Mouse (Mus musculus): ENCODE measurements at regions not wholly inside any gene's neighbourhood (a gene's known extent, or its start where the extent isn't known, plus 50 kb on each side); places are given as distances from the start of the nearest gene placed in this dataset.
A peak's percentile ranks its signal among the peaks of the same experiment; 100 is the strongest.

GRCm38 (mm10) chr6:143547406-143547903, 380.4 kb downstream of the Etnk1 start:
- DNase-seq: no peak

GRCm38 (mm10) chr6:143554946-143555345, 387.9 kb downstream of the Etnk1 start:
- DNase-seq: no peak

- no peak for DNase-seq
Observed at GRCm38 (mm10) chr6:143558046-143558884, 391.2 kb downstream of the Etnk1 start.

- no peak for DNase-seq
Observed at GRCm38 (mm10) chr6:143559316-143559715, 392.3 kb downstream of the Etnk1 start.

GRCm38 (mm10) chr6:143561316-143562088, 394.5 kb downstream of the Etnk1 start:
- no peak for DNase-seq

- no peak for DNase-seq
Observed at GRCm38 (mm10) chr6:143571356-143572115, 404.5 kb downstream of the Etnk1 start.

- no peak for DNase-seq
Observed at GRCm38 (mm10) chr6:143579223-143579622, 412.2 kb downstream of the Etnk1 start.

- no peak for DNase-seq
Observed at GRCm38 (mm10) chr6:143589666-143590065, 422.6 kb downstream of the Etnk1 start.

- no peak for DNase-seq
Observed at GRCm38 (mm10) chr6:143590231-143590630, 423.2 kb downstream of the Etnk1 start.

GRCm38 (mm10) chr6:143592490-143592889, 425.5 kb downstream of the Etnk1 start:
- DNase-seq: no peak

- DNase-seq: no peak
Observed at GRCm38 (mm10) chr6:143595486-143595885, 428.5 kb downstream of the Etnk1 start.

GRCm38 (mm10) chr6:143597414-143597813, 430.4 kb downstream of the Etnk1 start:
- no peak for DNase-seq

- DNase-seq: no peak
Observed at GRCm38 (mm10) chr6:143598916-143599315, 431.9 kb downstream of the Etnk1 start.

GRCm38 (mm10) chr6:143609100-143609499, 442.1 kb downstream of the Etnk1 start:
- DNase-seq: no peak

GRCm38 (mm10) chr6:143612966-143613365, 445.9 kb downstream of the Etnk1 start:
- no peak for DNase-seq

- peak; percentile 13 for DNase-seq
Observed at GRCm38 (mm10) chr6:143614431-143614987, 447.5 kb downstream of the Etnk1 start.

GRCm38 (mm10) chr6:143615361-143615760, 448.3 kb downstream of the Etnk1 start:
- DNase-seq: no peak

- DNase-seq: no peak
Observed at GRCm38 (mm10) chr6:143616386-143616785, 449.4 kb downstream of the Etnk1 start.

GRCm38 (mm10) chr6:143618558-143618957, 451.5 kb downstream of the Etnk1 start:
- DNase-seq: no peak

GRCm38 (mm10) chr6:143620583-143620982, 453.6 kb downstream of the Etnk1 start:
- no peak for DNase-seq

GRCm38 (mm10) chr6:143622161-143622560, 455.1 kb downstream of the Etnk1 start:
- no peak for DNase-seq

GRCm38 (mm10) chr6:143624901-143625300, 457.9 kb downstream of the Etnk1 start:
- no peak for DNase-seq

All from adrenal gland, adult 8-10 months (tissue).